Mouse (Mus musculus) cerebellum, postnatal 4 days (tissue): ENCODE results near the gene Col6a5.
"Not testable (repeated sequence)": the region's sequence is repeated elsewhere in the genome, so short reads cannot be mapped to it uniquely, and the experiment has no call there.

ENCODE experiments used
- DNase-seq, 2 experiments: peaks; one replicate each; pipeline ENCODE4 v3.0.0; 2022; ENCODE audit warnings: low spot score in 2 of 2, mixed read lengths in 1 of 2

The Col6a5 gene

DNA sequence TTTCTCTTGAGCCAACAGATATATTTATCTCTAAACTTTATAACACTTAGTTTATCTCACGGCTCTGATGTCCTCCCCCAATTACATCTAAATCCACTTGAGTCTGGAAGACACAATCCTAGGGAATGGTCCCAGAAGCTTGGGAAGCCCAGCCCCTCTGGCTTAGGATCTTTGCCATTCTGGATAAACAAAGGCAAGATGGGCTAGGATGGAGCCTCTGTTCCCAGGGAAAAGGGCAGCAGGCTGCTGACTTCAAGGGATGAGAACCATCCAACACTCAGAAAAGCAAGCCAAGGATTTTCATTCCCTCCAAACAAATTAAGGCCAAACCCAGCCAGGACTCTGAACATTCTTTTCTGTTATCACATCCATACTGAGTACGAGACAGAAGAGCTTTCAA lies 51.1 kb downstream of the Col6a5 start:
- no peak for DNase-seq

DNA sequence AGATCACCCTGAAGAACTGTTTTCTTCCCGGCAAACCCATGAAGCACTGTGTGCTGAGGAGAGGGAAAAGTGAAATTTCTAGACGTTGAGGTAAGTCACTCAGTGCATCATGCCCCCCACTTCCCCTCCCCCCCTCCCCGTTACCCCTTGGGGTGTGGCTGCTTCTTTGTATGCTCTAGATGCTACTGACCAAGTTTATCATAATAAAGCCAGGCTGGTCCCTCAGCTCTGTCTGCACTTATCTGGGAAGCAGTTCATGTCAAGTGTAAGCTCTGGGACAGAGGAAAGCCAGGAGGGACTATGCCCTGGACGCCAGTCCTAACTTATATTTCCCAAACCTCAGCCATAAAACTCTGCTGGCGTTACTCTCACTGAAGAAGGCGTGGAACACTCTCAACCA lies 53.0 kb downstream of the Col6a5 start:
- DNase-seq: no peak

DNA sequence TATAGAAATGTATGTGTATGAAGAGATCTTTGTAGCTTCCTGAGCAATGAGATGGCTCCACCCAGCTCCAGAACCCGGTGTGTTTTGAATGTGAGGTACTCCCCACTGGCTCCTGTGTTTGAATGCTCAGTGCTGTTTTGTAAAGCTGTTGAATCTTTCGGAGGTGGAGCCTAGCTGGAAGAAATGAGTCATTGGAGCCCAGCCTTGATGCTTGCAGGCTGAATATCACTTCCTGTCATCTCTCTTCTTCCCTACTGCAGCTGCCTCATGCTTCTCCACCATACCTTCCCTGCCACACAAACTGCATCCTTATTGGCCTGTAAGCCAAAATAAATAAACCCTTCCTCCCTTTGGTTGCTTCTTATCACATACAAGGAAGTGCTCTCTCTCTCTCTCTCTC lies 72.9 kb downstream of the Col6a5 start:
- no peak for DNase-seq

DNA sequence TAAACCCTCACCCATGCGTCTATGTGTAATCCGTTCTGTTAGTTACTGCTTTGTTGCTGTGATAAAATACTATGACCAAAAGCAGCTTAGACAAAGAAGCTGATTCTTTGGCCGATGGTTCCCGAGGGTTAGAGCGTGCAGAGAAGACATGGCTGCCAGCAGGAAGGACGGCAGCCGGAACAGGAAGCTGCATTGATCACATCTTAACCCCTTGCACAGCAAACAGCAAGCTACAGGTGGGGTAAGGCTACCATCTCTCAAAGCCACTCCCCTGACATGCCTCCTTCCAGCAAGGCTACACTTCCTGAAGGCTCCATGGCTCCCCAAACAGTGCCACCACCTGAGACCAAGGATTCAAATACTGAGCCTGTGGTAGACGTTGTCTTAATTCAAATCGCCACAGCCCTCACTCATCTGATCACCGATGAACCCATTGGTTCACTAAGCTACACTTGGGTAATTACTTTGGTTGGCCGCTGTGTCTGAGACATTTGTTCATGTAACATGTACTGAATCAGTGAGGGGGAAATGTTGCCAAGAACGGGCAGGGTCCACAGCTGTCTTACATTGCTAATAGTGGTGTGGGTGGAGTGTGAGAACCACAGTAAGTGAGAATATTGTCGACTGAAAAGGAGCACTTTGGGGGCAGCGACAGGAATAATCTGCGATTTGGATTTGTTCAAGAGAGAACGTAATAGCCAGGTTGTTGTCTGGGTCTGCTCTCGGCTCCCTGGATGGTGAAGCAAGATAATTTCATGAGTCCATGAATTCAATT lies 75.6 kb downstream of the Col6a5 start:
- no peak for DNase-seq

DNA sequence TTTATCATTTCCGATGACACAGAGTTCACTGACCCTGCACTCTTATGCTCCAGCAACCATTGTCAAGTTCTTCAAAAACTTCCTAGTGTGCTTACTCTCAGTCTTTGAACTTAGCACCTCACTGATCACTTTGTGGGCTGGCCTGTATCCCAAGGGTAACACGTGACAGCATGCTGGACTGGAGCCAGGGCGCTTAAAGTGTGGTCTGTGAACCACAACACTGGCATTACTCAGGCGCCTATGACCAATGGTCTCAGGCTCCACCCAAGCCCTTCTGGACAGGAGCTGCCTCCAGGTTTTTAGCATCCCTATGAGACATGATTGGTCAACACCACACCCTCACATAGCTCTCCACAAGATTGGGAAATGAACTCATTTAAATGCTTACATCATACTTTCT lies 79.7 kb downstream of the Col6a5 start:
- no peak for DNase-seq

DNA sequence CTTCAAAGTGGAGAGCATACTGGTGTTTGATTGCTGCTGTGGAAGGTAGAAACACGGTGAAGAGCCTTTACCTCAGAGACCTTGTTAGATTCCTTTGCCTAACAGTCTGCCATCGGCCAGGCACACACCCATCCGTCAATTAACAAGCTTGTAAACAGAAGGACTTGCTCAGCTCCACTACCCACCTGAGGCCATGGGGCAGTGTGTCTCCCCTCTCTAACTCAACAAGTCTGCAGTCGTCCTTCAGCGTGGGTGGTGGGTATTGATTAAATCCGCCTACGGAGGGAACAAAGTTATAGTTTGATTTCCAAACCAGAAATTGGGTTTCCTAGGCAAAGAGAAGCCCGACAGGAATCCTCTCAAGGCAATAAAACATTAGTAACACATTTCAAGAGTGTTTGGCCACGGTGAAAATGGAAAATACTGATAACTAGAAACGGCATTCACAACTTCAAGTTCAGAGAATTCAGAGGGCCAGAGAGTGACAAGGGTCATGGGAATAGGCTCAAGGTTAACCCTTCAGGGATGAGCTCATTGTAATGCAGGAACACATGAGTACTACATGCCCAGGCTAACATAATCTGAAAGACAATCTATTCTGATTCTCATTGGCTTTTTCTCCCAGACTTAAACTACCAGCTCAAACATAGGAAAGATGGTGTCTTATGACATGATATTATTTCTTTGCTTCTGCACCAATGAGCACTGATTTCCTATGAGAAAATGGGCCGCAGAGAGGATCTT lies 81.9 kb downstream of the Col6a5 start:
- DNase-seq: no peak

DNA sequence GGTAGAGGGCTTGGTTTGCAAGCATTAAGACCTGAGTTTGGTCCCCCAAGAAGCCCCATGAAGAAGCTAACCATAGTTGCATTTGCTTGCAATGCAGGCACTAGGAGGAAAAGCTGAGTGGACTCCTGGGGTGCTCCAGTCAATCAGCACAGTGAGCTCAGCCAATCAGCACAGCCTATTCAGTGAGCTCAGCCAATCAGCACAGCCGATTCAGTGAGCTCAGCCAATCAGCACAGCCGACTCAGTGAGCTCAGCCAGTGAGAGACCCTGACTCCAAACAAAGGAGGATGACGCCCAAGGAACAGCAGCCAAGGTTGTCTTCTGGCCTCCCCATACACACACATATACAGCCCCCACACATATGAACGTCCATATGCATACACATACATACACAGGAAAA lies 84.3 kb downstream of the Col6a5 start:
- no peak for DNase-seq

DNA sequence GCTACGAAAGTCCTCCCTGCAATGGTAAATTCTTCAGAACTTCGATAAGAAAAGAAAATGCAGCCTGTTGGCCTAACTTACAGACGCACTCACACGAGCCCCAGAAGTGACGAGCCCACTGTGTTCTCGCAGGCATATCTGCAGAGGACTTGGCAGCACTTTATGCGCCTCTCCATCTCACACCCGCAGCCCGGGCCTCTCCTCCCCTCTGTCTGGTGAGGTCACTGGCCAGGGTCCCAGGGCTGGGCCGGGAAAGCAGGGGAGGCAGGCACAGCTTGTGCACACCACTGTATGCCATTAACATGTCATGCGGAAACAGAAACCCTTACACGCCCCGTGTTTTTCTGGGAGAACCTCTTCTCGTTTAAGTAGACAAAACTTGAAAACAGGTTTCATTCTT lies 88.8 kb downstream of the Col6a5 start:
- DNase-seq: no peak

DNA sequence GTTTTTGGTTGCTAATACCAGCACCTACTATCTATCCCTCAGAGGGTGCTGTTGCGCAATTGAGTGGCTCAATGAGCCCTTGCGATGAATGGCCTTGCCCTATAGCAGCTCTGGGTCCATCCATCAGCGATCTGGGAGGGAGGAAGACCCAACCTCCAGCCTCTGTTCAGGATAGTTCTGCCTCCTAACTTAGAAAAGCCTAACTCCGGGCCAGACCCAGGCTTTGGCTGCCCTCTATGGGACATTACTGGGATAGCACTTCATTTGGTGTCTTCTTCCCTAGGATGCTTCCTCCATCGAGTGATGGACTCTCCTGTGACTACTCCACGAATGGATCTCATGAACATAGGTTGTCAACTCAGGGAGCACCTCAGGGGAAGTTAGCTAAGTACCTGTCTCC lies 102.7 kb downstream of the Col6a5 start:
- peak; percentile 65 to 85 for DNase-seq

DNA sequence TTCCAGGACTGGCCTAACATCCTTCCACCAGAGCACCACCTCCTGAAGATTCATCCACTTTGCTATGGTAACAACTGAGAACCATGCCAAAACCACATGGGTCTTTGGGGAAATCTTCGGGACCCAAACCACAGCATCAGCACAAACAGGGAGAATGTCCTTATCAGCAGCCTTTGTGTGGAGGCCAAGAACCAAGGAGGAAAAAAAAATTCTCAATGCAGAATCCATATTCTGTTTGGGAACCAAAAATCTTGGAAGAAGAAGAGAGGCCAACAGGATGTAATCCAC lies 107.7 kb downstream of the Col6a5 start:
- DNase-seq: no peak

DNA sequence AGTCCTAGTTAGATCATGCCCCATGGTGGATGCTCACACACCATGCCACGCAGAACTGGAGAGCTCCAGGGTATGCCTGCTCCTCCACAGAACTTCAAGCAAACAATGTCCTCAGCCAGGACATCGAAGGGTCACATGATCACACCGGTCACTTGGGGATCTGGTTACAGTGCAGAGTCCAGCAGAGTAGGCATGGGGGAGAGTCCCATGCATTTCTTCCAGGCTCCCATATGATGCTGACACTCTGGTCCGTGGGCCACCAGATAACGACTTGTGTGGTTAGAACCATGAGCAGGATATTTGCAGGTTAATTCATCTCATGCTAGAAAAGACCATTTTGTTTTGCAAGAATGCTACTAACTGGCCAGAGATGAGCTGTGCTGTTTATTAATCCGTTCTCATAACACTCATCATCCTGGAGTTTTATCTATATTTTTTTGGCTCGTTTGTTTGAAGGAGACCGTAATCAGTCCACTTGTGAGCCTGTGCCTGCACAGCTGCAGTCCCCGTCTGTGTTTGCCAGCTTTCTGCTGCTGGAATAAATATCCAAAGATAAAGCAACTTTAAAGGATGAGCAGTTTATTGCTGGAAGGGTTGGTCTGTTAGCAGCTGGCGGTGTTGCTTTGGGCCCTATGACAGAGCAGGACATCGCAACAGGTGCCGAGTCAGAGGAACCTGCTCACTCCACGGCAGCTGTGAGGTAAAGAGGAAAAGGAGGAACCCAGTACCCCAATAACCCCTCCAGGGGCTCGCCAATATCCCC lies 108.2 kb downstream of the Col6a5 start:
- no peak for DNase-seq

DNA sequence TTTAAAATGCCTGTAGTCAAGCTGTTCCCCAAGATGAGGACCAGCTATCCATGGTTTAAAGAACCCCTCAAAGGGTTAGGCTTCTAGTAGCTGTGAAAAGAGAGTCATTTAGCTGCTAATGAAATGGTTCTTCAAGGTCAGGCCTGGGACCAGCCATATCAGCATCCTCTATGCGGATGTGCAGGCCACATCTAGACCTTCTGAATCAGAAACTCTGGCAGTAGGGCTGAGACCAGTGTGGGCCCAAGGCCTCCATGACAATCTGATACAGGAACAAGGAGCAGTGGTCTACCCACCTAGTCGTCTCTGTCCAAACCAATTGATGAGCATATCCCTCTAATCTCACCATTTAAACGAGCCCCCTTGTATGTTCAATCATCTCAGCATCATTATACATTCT lies 109.4 kb downstream of the Col6a5 start:
- DNase-seq: no peak

DNA sequence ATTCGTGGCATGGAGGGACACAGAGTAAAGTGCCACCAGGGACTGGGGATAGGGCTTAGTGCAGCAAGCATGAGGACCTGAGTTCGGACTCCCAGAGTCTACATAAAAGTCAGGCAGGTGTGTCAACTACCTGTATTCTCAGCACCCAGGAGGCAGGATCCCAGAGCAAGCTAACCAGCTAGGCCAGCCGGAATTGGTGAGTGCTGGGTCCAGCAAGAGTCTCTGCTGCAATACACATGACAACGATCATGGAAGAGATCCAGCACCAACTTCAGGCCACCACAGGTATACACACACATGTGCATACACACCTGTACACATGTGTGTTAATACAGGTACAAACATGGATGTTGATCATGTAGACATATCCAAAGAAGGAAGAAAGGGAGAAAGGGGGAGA lies 112.0 kb downstream of the Col6a5 start:
- no peak for DNase-seq

DNA sequence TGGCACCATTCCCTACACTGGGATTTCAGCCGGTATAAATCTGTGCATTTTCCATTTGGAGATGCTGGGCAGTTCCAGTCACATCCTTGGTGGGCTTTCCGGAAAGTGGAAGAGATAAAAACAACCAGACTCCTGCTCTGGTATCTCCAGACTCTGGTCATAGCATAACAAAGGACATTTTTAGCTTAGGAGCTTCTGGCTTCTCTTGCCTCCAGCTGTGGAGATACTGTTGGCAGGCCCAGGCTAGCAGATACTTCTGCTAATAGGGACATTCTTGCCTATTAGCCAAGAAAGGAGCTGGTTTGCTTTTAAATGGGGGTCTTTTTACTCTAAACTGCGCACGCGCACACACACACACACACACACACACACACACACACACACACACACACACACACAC lies 113.2 kb downstream of the Col6a5 start:
- no peak for DNase-seq

DNA sequence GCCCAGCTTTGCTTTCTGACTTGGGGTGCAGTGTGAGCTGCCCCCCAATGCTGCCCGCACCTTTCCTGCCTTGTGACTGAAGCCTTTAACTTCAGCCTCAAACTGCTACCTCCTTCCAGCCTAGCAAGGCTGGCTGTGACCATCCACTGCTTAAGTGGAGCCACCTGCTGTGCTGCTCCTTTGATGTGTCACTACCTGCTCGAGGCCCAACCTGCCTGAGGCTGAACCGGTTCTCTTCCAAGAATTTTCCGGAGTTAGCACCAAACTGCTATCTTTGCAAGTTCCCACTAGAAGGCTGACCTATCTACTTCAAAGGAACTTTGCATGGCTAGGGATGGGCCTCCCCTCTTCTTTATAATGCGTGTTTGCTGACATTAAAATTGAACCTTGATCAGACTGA lies 119.1 kb downstream of the Col6a5 start:
- DNase-seq: not testable (repeated sequence)

DNA sequence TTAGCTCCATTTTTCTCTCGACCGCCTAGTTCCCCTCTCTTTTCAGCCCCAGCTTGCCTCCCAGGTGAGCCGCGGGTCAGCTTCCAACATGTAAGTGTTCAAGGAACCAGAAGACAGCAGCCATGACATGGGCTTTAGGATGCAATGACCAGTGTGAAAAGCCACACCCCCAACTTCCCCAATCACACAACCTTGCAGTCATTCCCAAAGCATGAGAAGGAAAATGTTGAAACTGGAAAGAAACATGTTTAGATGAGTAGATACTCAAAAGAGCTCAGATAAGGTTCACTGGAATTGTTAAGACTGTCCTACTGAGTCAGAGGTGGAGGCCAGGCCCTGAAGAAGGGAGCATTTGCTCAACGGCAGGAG lies 121.3 kb downstream of the Col6a5 start:
- no peak for DNase-seq

DNA sequence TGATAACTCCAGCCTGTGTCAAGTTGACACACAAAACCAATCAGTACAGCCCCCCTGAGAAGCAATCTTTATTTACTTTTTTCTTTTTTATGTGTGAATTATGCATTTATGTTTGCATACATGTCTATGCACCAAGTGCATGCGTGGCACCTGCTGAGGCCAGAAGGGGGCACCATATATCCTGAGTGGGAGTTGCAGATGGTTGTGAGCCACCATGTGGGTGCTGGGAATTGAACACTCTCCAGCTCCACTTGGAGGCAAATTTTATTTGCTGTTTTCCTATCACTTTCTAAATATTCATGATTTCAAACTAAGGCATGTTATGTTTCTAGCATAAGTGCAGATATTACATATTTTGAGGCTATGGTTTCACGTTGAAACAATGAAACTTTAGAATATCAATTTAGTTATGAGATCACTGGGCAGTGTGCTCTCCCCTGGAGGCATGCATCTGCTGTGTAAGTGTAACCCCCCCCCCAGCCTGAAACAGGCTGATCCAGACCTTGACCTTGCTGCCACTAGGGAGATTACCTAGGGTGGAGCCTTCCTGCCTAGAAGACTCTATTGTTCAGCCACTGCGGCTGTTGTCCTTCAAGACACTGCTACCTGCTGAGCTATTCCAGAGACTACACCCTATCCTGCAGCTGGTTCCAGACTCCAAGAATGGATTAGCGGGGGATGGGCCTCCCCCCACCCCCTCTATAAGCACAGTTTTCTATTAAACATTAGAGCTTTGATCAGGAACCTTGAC lies 121.9 kb downstream of the Col6a5 start:
- no peak for DNase-seq

DNA sequence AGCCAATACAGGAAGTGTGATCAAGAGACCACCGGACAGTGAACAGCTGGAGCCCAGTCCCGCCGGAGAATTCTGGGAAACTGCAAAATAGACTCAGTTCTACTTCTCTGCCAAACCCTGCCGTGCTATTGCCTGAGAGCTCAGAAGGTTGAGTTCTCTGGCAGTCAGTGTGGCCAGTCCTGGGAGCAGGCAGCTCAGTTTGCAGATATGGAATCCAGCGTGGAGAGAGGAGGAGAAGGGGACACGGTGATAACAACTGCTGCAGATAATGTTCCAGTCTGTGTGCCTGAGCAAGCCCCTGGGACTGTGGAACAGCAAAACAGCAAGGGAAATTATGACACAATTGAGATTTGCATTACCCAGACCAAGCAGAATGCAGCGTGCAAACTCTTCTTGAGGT lies 124.9 kb downstream of the Col6a5 start:
- no peak for DNase-seq

DNA sequence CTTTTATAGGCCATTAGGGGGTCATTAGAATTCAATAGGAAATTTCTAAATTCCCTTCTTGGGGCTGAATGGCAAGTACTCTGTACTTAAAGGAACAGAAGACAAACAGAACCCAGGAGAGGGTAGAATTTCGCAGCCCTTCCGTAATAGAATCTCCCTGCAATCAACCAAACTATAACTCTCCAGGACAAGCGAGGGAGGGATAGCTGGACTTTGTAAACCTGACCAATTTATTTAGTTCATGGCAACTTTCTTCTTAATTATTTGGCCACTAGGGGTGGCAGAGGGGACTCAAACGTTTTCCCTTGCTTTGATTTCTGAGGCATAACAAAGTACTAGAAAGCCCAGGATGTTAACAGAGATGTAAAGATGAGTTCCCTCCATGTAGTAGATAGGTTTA lies 125.6 kb downstream of the Col6a5 start:
- no peak for DNase-seq

DNA sequence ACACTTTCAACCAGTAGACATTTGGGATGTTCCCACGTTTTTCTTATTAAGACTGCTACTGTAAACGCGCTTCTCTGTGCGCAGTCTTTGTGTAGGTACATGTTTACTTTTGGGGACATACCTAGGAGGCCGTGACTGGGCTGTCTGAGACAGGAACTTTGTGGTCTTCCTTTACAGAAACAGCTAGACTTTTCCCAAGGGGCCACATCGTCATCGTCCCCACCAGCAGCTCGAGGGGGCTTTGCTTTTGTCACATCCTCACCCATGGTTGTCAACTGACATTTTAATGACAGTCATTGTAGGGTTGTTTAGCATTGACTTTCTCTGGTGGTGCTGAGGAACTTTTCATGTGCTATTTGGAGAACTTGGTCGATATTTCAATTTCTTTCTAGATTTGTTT lies 129.2 kb downstream of the Col6a5 start:
- DNase-seq: no peak

DNA sequence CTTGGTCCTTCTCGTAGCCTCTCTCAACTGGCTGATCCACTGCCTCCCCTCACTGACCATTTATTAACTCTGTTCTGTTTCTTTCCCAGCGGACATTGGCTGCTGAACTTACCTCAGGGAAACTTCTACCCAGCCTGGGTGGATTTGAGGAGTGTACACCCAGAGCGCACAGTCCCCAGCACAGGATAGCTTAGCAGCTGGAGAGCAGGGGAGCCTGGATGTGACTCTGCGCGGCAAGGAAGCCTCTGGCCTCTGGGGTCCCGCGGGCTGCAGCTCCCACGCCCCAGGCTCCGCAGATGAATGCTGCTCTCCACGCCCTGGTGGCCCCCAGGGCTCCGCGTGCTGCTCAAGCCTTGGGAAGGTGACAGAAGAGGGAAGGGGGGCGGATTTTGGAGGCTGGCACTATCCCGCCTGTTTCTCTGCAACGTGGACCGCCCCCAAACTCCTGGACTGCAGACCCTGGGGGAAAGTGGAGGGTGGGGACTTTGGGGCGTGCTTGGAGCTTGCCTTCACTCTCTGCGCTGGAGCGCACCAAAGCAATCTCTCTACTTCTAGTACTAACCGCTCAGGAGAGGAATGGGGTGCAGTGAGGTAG lies 132.6 kb downstream of the Col6a5 start, which contains the start of gene Col6a6:
Col6a6 (minus strand) TSS at position 370 of the 595 bp plus-strand sequence.
- no peak for DNase-seq
